Mouse (Mus musculus) olfactory bulb, adult 2 months (tissue): ENCODE measurements around the gene Hoxb13.

Experiments used
- CTCF ChIP-seq: fragments of 200-500 bp; IDR thresholded peaks from 2 replicates; pipeline ENCODE4 v1.5.1; 2012; ENCODE audit warnings: low read depth, mild to moderate bottlenecking, low read length, moderate library complexity; ENCODE audit not compliant: insufficient read depth
- POLR2A ChIP-seq: fragments of 200-500 bp; IDR thresholded peaks from 2 replicates; pipeline ENCODE4 v1.6.1; 2012; ENCODE audit warnings: mild to moderate bottlenecking, low read depth, low read length, moderate library complexity; ENCODE audit not compliant: insufficient read depth

DNA sequence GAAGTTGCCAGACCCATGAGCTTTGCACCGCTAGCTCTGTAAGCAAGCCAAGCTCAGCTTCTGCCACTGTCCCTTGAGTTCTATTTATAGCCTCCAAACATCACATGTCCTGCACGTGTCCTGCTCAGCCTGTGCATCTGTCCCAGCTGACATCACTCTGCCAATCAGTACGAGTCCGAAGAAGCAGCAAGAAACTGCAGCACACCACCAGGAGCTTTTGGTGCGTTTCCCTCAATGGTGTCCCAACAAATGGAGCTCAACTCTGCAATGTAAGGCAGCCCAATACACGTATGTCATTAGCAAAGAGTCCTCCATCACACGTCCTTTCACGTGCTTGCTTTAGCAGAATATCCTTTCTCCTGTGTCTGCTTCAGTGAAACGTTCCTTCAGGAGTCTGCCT is 33.6 kb downstream of the Hoxb13 start:
- no peak for TF ChIP-seq POLR2A
- TF ChIP-seq CTCF = no peak
